ENCODE assay signal across 10 mouse cellular contexts in the genomic region with DNA sequence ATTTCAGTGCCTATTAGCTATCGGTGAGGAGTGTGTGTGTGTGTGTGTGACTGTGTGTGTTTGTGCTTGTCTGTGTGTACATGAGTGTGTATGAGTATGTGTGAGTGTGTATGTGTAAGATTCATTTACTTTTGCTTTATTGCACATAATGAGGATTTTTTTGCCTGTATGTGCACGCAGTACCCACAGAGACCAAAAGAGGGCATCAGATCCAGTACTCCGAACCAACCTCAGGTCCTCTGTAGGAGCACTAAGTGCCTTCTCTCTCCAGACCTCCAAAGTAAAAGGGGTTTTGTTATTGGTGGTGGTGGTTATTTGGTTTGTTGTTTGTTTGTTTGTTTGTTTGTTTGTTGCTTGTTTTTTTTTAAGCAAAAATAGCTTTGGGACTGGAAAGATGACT. TPM values are rescaled to one million over a fixed set of nuclear protein-coding genes. Genes with fewer than 3 reads are reported as not detected.
DNase-seq lines count a peak whose midpoint lies in the region; ATAC-seq lines count a peak whose summit lies in the region.
"Had no signal": no experiment of that assay in that cellular context is flagged by ENCODE, and none has a peak within 500 bp of the region (broad histone marks: within the 10 kb centered on the region; RNA-seq: fewer than 3 reads in every experiment).

No protein-coding gene starts in this region.

- H3K9me3 ChIP-seq in heart, embryonic 12.5 days (replicated peaks) = no peaks in the 10 kb centered on the region

- H3K4me1 ChIP-seq in heart, embryonic 12.5 days (replicated peaks) = no peaks in the 10 kb centered on the region

- DNase-seq in heart, adult 11 months = peak; percentile 75
- DNase-seq in right cerebral cortex, postnatal 14 days = peak; percentile 14
- DNase-seq in right cerebral cortex, postnatal 25 days = no peak
- DNase-seq in c-Kit-negative CD71-positive TER-119-positive erythroid progenitor cells, embryonic 14.5 days (ENCODE audit: low read depth, low spot score) = peak; percentile 3
- DNase-seq in retina, postnatal 1 day = peak; percentile 46
- no peak for DNase-seq in urinary bladder, postnatal 25 days (ENCODE audit: low spot score)
- DNase-seq in gastrocnemius, adult 8-10 months (ENCODE audit: low spot score in 2 of 2) = no peak

- H3K4me3 ChIP-seq in heart, embryonic 12.5 days = no peak overlapping the region

- H3K9ac ChIP-seq in heart, embryonic 12.5 days = no peak overlapping the region

- ATAC-seq in heart, embryonic 12.5 days (ENCODE audit: insufficient number of reproducible peaks, low FRiP score) = no peak

- H3K27me3 ChIP-seq in heart, embryonic 12.5 days (replicated peaks) = peaks cover 4% of the 10 kb centered on the region; the same call in 1 of the 2 replicates

- H3K27ac ChIP-seq in heart, embryonic 12.5 days (ENCODE audit: poor library complexity, severe bottlenecking) = no peak overlapping the region

- no peak overlapping the region for H3K4me2 ChIP-seq in heart, embryonic 12.5 days

- H3K36me3 ChIP-seq in heart, embryonic 12.5 days = no peaks in the 10 kb centered on the region

- 74% methylated on average over 3 of the region's 3 CpGs for WGBS in heart, embryonic 12.5 days

RNA-seq across cellular contexts. Expression of a gene that starts 5.2 kb away (rescaled TPM):
- 0.13 and 0.50 TPM in 2 replicates for polyA plus RNA-seq in heart, embryonic 12.5 days (2016; fragmentation: Nextera tagmentation; extraction: Ambion mirVana)
- 10 to 100 TPM; 20.6 to 37.3 (median 29.6) TPM for total RNA-seq in gastrocnemius, adult 8-10 months (2022)
- total RNA-seq: neutrophil, adult 5-6 weeks had no signal

RNA-seq across cellular contexts. Expression of a gene that starts 8.5 kb away (rescaled TPM):
- not detected in 2 replicates for polyA plus RNA-seq in heart, embryonic 12.5 days (2016; fragmentation: Nextera tagmentation; extraction: Ambion mirVana)
- total RNA-seq in gastrocnemius, adult 8-10 months (2022) = not detected
- total RNA-seq: neutrophil, adult 5-6 weeks had no signal
- polyA plus RNA-seq: large intestine, adult 2 months had no signal

RNA-seq across cellular contexts. Expression of a gene that starts 30.3 kb away (rescaled TPM):
- polyA plus RNA-seq in heart, embryonic 12.5 days (2016; fragmentation: Nextera tagmentation; extraction: Ambion mirVana) = 62.3 and 65.7 TPM in 2 replicates
- total RNA-seq in gastrocnemius, adult 8-10 months (2022) = 10 to 100 TPM; 25.0 to 47.1 (median 34.0) TPM

Comparison
In these comparisons a context has a peak if more than half of its experiments do, and no peak if none do; other contexts are left out.
1. DNase-seq: peak in heart, adult 11 months (single experiment), right cerebral cortex, postnatal 14 days (single experiment), c-Kit-negative CD71-positive TER-119-positive erythroid progenitor cells, embryonic 14.5 days (single experiment) and retina, postnatal 1 day (single experiment); none in right cerebral cortex, postnatal 25 days (single experiment), urinary bladder, postnatal 25 days (single experiment) and gastrocnemius, adult 8-10 months (0 of 2).